Mouse (Mus musculus): ENCODE measurements around the gene Zfyve27. TPM values are rescaled to one million over a fixed set of nuclear protein-coding genes. Genes with fewer than 3 reads are reported as not detected.

Gene Zfyve27
- 99.8 and 113 TPM in 2 replicates for polyA plus RNA-seq (2012; rRNA removed)

- DNase-seq (ENCODE audit: extremely low spot score in 1 of 2, low spot score in 1 of 2): no peak
These were observed at the start of gene Zfyve27 for GRCm38 (mm10) chr19:42163764-42164163. Gene Zfyve27 (plus strand): TSS chr19:42163951.

DNA sequence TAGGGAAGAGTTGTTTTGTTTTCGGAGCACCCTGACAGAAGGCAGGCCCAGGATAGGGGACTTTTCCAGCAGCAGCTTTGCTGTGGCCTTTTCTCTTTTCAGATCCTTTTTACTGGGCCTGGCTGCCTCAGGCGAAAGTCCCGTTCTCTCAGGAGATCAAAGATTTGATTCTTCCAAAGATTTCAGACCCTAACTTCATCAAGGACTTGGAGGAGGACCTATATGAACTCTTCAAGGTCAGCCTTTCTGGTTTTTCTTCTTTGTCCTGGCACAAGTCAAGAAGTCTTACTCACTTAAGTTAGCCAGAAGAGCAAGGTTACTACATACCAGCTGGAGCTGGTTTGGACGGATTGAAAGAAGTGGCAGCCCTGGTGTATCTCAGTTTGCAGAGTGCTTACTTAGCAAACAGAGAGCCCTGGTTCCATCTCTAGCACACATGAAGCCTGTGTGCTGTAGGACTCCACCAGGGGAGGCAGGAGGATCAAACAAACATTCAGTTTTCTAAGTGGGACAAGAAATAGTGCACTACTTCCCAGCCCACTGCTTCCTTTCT, 47.9 kb upstream of the Zfyve27 start:
- DNase-seq (ENCODE audit: extremely low spot score in 1 of 2, low spot score in 1 of 2): no peak

DNA sequence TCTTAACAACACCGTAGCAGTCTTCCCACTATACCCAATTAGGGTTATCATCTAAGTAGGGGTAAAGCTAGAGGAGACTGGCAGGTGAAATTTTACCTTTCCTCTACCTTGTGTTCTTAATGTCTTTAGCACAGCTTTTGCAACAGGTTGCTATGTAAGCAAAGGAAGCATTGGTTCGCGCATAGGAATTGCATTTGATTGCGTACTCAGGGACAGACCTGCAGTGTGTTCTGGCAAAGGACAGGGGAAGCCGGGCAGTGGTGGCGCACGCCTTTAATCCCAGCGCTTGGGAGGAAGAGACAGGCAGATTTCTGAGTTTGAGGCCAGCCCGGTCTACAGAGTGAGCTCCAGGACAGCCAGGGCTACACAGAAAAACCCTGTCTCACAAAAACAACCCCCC, 45.6 kb upstream of the Zfyve27 start:
- no peak for DNase-seq (ENCODE audit: extremely low spot score in 1 of 2, low spot score in 1 of 2)

DNA sequence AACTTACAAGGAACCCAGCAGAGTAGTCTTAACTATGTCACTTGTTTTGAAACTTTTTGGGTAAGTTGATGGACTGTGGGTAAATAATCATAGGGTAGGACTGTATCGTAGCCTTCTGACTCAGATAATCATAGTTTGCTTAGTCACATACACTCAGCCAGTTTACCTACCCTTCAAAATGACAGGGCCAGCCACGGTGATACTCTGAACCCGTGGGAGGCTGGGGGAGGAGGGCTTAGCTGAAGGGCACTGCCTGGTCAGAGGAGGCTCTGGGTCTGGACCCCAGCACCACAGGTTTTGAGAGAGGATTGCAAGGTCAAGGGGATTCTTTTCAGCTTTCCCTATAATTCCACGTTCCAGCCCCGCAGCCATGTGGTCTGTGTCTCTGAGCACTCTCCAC, 45.2 kb upstream of the Zfyve27 start:
- DNase-seq (ENCODE audit: extremely low spot score in 1 of 2, low spot score in 1 of 2): no peak

DNA sequence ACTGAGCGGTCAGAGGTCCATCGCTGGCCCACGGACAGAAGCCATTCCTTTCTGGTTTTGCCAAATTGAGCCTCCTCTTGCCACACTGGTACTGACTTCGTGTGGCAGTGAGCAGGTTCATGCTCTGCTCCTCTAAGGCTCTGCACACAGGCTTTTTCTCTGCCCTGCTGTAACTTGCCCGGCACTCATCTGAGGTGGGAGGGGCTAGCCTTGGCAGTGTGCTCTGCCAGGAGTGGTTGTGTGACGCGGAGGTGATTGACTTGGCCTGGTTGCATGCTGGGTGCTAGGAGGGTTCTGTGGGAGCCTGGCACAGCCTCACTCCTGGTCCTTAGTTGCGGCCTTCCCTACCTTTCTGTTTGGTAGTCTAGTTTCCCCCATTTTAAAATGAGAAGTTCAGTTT, 43.3 kb upstream of the Zfyve27 start:
- DNase-seq (ENCODE audit: extremely low spot score in 1 of 2, low spot score in 1 of 2): no peak

DNA sequence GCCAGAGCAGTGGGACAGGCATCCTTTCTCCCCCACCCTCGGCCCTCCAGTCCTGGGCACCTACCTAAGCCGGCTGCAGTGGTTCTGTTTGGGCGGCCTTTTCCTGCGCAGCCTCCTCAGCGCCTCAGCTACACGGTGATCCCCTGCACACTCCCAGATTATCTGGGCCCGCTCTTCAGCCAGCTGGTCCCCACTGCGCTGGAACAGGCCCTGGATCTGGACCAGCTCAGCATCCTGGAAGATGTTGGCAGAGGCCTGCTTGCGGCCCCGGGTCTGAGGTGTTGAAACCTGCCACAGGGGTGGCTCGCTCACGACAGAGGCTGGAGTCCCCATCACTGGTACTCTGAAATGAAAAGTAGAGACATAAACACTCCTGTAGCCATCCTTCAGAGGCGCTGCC, 39.1 kb upstream of the Zfyve27 start:
- DNase-seq (ENCODE audit: extremely low spot score in 1 of 2, low spot score in 1 of 2): no peak

GRCm38 (mm10) chr19:42125501-42126218, 38.1 kb upstream of the Zfyve27 start:
- no peak for DNase-seq (ENCODE audit: extremely low spot score in 1 of 2, low spot score in 1 of 2)

- no peak for DNase-seq (ENCODE audit: extremely low spot score in 1 of 2, low spot score in 1 of 2)
These were observed 37.5 kb upstream of the Zfyve27 start for GRCm38 (mm10) chr19:42126219-42126605.

DNA sequence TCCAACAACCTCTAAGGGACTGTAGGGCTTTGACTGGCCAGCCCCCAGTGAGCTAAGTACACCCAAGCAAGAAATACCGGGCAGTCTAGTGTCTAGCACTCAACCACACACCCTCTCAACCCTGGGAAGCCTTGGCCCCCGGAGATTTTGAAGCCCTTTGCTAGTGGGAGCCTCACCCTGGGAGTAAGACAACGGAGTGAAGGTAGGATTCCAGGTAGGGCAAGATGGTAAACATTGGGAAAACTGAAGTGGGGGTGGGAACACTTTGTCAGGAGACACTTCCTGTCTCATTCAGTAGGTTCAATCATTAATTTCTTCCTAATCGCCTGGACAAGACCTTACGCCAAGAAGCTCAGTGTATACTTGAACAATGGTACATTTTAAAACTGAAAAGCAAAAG, 36.7 kb upstream of the Zfyve27 start:
- no peak for DNase-seq (ENCODE audit: extremely low spot score in 1 of 2, low spot score in 1 of 2)

DNA sequence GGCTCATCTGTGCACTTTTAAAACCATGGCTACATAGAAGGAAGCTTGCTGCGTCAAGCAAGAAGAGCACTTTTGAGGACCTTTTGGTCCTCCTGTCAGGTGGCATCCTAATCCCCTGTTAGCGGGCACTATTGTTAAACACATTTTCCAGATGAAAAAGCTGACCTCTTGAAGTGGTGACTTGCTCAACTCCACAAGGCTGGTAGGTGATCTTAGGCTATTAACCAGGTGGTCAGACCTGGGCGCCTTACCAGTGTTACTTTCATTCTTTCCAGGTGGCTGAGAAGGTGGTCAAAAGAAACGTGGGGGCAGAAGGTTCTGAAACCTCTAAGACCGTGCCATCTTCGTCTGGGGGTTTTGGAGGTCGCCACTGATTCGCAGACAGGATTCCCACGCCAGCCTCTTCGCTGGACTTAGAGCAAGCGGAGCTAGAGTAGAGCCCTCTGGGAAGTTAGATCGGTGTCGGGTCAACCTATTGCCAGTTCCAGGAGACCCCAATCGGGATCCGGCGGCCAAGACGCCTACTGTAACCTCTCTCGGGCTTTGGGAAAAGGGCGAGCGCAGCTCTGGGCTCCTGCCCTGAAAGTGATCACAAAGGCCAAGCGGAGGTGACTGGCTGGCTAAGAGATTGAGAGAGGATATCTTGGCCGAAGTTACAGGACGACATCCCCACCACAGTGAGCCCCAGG, 35.6 kb upstream of the Zfyve27 start:
- no peak for DNase-seq (ENCODE audit: extremely low spot score in 1 of 2, low spot score in 1 of 2)

- peak; percentile 98 to 99 for DNase-seq (ENCODE audit: extremely low spot score in 1 of 2, low spot score in 1 of 2)
These were observed 34.8 kb upstream of the Zfyve27 start, which contains the start of gene Avpi1 for GRCm38 (mm10) chr19:42128787-42129508. Gene Avpi1 (minus strand): TSS chr19:42129059.

DNA sequence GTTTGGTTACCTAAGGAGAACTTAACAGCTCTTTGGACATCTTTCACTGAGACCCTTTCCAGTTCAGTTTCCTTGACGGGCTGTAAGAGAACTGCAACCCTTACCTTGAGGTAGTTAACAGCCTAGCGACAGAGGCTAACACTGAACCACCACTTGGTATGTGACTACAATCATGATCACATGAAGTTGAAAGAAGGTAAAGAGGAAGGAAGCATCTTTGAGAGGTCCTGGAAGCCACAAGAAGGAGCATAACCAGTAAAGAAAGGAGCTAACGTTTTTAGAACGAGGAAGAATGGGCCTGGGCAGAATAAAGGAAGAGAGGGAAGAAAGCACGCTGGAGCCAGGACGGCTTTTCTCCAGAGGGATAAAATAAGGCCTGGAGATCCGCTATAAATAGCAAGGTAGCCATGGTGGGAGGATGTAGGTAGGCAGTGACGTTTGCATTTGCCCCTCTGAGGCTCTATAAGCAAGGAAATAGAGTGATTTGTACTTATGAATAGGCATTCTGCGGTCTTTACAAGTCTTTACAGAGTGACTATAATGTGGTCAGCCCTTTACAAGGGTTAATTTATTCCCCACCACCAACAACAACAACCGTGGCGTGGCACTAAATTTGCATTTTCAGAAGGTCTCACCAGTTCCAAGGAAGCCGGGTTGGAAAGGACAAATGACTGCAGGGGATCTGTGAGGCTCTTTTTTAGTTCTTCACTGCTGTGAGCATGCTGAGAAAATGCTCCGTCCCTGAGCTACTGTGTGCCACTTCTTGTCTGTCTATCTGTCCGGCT, 34.0 kb upstream of the Zfyve27 start:
- DNase-seq (ENCODE audit: extremely low spot score in 1 of 2, low spot score in 1 of 2): peak in 1 of 2 experiments; percentile 63

GRCm38 (mm10) chr19:42130294-42130606, 33.5 kb upstream of the Zfyve27 start:
- DNase-seq (ENCODE audit: extremely low spot score in 1 of 2, low spot score in 1 of 2): no peak

- no peak for DNase-seq (ENCODE audit: extremely low spot score in 1 of 2, low spot score in 1 of 2)
These were observed 32.6 kb upstream of the Zfyve27 start for GRCm38 (mm10) chr19:42131101-42131500.

GRCm38 (mm10) chr19:42135070-42135469, 28.7 kb upstream of the Zfyve27 start:
- DNase-seq (ENCODE audit: extremely low spot score in 1 of 2, low spot score in 1 of 2): no peak

DNA sequence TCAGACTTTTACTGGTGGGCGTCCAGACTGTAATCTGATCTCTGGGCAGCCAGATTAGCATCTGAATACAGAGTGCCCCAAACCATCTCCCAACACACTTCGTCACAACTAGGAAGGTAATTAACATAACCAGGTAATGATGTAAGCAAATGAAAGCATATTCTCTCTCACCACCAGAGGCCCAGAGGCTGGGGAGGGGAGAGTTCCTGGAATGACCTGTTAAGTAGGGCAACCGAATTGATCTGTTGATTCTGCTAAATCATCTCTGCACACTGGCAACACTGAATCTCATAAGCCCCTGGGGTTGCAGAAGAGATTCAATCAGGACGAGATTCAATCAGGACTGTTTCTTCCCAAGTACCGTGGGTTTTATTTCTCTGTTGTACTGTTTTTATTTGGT, 27.6 kb upstream of the Zfyve27 start:
- DNase-seq (ENCODE audit: extremely low spot score in 1 of 2, low spot score in 1 of 2): no peak

GRCm38 (mm10) chr19:42137167-42137672, 26.5 kb upstream of the Zfyve27 start:
- DNase-seq (ENCODE audit: extremely low spot score in 1 of 2, low spot score in 1 of 2): no peak

GRCm38 (mm10) chr19:42138517-42139285, 25.1 kb upstream of the Zfyve27 start:
- DNase-seq (ENCODE audit: extremely low spot score in 1 of 2, low spot score in 1 of 2): no peak

- no peak for DNase-seq (ENCODE audit: extremely low spot score in 1 of 2, low spot score in 1 of 2)
These were observed 23.8 kb upstream of the Zfyve27 start for GRCm38 (mm10) chr19:42139724-42140517.

Measured in frontal cortex, adult 2 months (tissue).